ENCODE assay signal across 24 mouse cellular contexts in the genomic region with DNA sequence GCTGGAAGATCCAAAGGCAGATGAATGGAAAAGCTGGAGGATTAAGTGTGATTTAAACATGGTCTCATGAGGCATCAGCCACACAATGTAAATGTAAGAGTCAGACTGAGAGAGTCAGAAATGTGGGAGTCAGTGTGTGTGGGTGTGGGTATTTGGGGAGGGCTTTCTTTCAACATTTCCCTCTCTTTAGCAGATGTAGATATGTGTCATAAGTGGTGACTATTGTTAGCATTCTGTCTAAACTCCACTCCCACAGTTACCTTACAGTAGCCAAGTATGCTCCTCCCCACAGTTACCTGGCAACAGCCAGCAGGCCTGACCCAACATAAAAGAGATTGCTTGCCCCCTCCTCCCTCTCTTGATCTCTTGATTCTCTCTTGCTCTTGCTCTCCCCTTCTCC.
A peak's percentile ranks its signal among the peaks of the same experiment; 100 is the strongest.
DNase-seq lines count a peak whose midpoint lies in the region; ATAC-seq and TF ChIP-seq lines count a peak whose summit lies in the region.
"Had no signal": no experiment of that assay in that cellular context is flagged by ENCODE, and none has a peak within 500 bp of the region (broad histone marks: within the 10 kb centered on the region; RNA-seq: fewer than 3 reads in every experiment).

No protein-coding gene starts in this region.

- H3K4me1 ChIP-seq in neural tube, embryonic 11.5 days (ENCODE audit: control insufficient read depth, insufficient read depth, low read length), result no peaks in the 10 kb centered on the region
- H3K4me1 ChIP-seq in neural tube, embryonic 15.5 days, result no peaks in the 10 kb centered on the region
- H3K4me1 ChIP-seq in stomach, embryonic 14.5 days (ENCODE audit: control insufficient read depth, insufficient read depth, low read length), result no peaks in the 10 kb centered on the region
- no peaks in the 10 kb centered on the region for H3K4me1 ChIP-seq in stomach, postnatal 0 days (replicated peaks; ENCODE audit: control insufficient read depth, insufficient read depth)
- H3K4me1 ChIP-seq: embryonic facial prominence, embryonic 10.5 days; embryonic facial prominence, embryonic 13.5 days; forebrain, embryonic 12.5 days; forebrain, embryonic 15.5 days; hindbrain, embryonic 12.5 days; hindbrain, embryonic 15.5 days had no signal

- H3K27me3 ChIP-seq in neural tube, embryonic 11.5 days (ENCODE audit: control insufficient read depth, insufficient read depth, low read length), result no peaks in the 10 kb centered on the region
- no peaks in the 10 kb centered on the region for H3K27me3 ChIP-seq in neural tube, embryonic 15.5 days (replicated peaks)
- no peaks in the 10 kb centered on the region for H3K27me3 ChIP-seq in stomach, embryonic 14.5 days (ENCODE audit: control insufficient read depth, insufficient read depth, low read length)
- H3K27me3 ChIP-seq in stomach, postnatal 0 days (ENCODE audit: control insufficient read depth, insufficient read depth, low read length), result no peaks in the 10 kb centered on the region
- H3K27me3 ChIP-seq: embryonic facial prominence, embryonic 13.5 days; forebrain, embryonic 12.5 days; forebrain, embryonic 15.5 days; hindbrain, embryonic 12.5 days; hindbrain, embryonic 15.5 days had no signal

- no peak overlapping the region for H3K27ac ChIP-seq in neural tube, embryonic 11.5 days (ENCODE audit: low read depth, low read length)
- no peak overlapping the region for H3K27ac ChIP-seq in neural tube, embryonic 15.5 days (replicated peaks)
- no peak overlapping the region for H3K27ac ChIP-seq in stomach, embryonic 14.5 days (ENCODE audit: low read length)
- no peak overlapping the region for H3K27ac ChIP-seq in stomach, postnatal 0 days (replicated peaks)
- H3K27ac ChIP-seq: embryonic facial prominence, embryonic 10.5 days; embryonic facial prominence, embryonic 13.5 days; forebrain, embryonic 12.5 days; forebrain, embryonic 15.5 days; gastrocnemius, adult 2 months; hindbrain, embryonic 12.5 days; hindbrain, embryonic 15.5 days had no signal

- ATAC-seq in frontal cortex, adult (ENCODE audit: low TSS enrichment), result peak; percentile 96
- ATAC-seq in neural tube, embryonic 11.5 days (ENCODE audit: insufficient read depth, low FRiP score, low TSS enrichment), result 0 out of 2 replicates have a peak, but pooled peaks have one; percentile 20
- no peak for ATAC-seq in neural tube, embryonic 15.5 days (ENCODE audit: low FRiP score)
- peak; percentile 42; the same call in 1 of the 2 replicates for ATAC-seq in stomach, embryonic 14.5 days (ENCODE audit: insufficient number of reproducible peaks, insufficient read depth, low FRiP score, low read depth)
- no peak for ATAC-seq in stomach, postnatal 0 days (ENCODE audit: low FRiP score, low TSS enrichment)
- ATAC-seq: forebrain, embryonic 15.5 days had no signal

- no peaks in the 10 kb centered on the region for H3K36me3 ChIP-seq in neural tube, embryonic 11.5 days (ENCODE audit: control insufficient read depth, insufficient read depth, low read length)
- no peaks in the 10 kb centered on the region for H3K36me3 ChIP-seq in neural tube, embryonic 15.5 days
- no peaks in the 10 kb centered on the region for H3K36me3 ChIP-seq in stomach, embryonic 14.5 days (ENCODE audit: control insufficient read depth, insufficient read depth, low read length)
- no peaks in the 10 kb centered on the region for H3K36me3 ChIP-seq in stomach, postnatal 0 days (ENCODE audit: control insufficient read depth, insufficient read depth, low read length)
- H3K36me3 ChIP-seq: embryonic facial prominence, embryonic 10.5 days; embryonic facial prominence, embryonic 13.5 days; forebrain, embryonic 12.5 days; forebrain, embryonic 15.5 days; hindbrain, embryonic 12.5 days; hindbrain, embryonic 15.5 days had no signal

- TF ChIP-seq EP300 in stomach, postnatal 0 days (optimal IDR thresholded peaks at IDR 0.05), result no peak

- DNase-seq in frontal cortex, postnatal 14 days (ENCODE audit: low spot score in 2 of 2), result no peak
- DNase-seq in neural tube, embryonic 11.5 days (ENCODE audit: low spot score), result no peak
- no peak for DNase-seq in stomach, postnatal 0 days (ENCODE audit: low spot score)
- no peak for DNase-seq in natural killer cell, adult 2 months (ENCODE audit: low spot score in 2 of 2)
- DNase-seq: adrenal gland, postnatal 10 days; adrenal gland, postnatal 36 days; cerebellum, adult 11 months; cerebellum, adult 2 months; cerebellum, adult 9-11 months; cerebellum, postnatal 25 days; gastrocnemius, adult 2 months; gastrocnemius, postnatal 14 days; heart, adult 11 months had no signal

- no peak overlapping the region for H3K9ac ChIP-seq in neural tube, embryonic 11.5 days (ENCODE audit: low read length)
- H3K9ac ChIP-seq in neural tube, embryonic 15.5 days (replicated peaks), result no peak overlapping the region
- no peak overlapping the region for H3K9ac ChIP-seq in stomach, embryonic 14.5 days (replicated peaks; ENCODE audit: low read depth, low read length)
- H3K9ac ChIP-seq in stomach, postnatal 0 days (ENCODE audit: low read length), result no peak overlapping the region
- H3K9ac ChIP-seq: embryonic facial prominence, embryonic 13.5 days; forebrain, embryonic 12.5 days; forebrain, embryonic 15.5 days; hindbrain, embryonic 12.5 days; hindbrain, embryonic 15.5 days had no signal

- no peak overlapping the region for H3K4me2 ChIP-seq in neural tube, embryonic 11.5 days (ENCODE audit: low read depth)
- H3K4me2 ChIP-seq in neural tube, embryonic 15.5 days, result no peak overlapping the region
- no peak overlapping the region for H3K4me2 ChIP-seq in stomach, embryonic 14.5 days (replicated peaks; ENCODE audit: low read depth, low read length)
- no peak overlapping the region for H3K4me2 ChIP-seq in stomach, postnatal 0 days (replicated peaks; ENCODE audit: low read depth)
- H3K4me2 ChIP-seq: embryonic facial prominence, embryonic 13.5 days; forebrain, embryonic 12.5 days; forebrain, embryonic 15.5 days; heart, embryonic 11.5 days; hindbrain, embryonic 12.5 days; hindbrain, embryonic 15.5 days had no signal

- no peak for TF ChIP-seq CTCF in stomach, postnatal 0 days (IDR thresholded peaks at IDR 0.05; ENCODE audit: low read depth)

- H3K9me3 ChIP-seq in neural tube, embryonic 11.5 days (ENCODE audit: control insufficient read depth, low read length), result no peaks in the 10 kb centered on the region
- no peaks in the 10 kb centered on the region for H3K9me3 ChIP-seq in neural tube, embryonic 15.5 days (replicated peaks)
- no peaks in the 10 kb centered on the region for H3K9me3 ChIP-seq in stomach, embryonic 14.5 days (ENCODE audit: control insufficient read depth, low read depth, low read length)
- no peaks in the 10 kb centered on the region for H3K9me3 ChIP-seq in stomach, postnatal 0 days (ENCODE audit: control insufficient read depth, low read length)
- H3K9me3 ChIP-seq: embryonic facial prominence, embryonic 10.5 days; embryonic facial prominence, embryonic 13.5 days; forebrain, embryonic 12.5 days; forebrain, embryonic 15.5 days; hindbrain, embryonic 12.5 days; hindbrain, embryonic 15.5 days had no signal

- H3K4me3 ChIP-seq in neural tube, embryonic 11.5 days (ENCODE audit: low read depth, low read length), result no peak overlapping the region
- H3K4me3 ChIP-seq in neural tube, embryonic 15.5 days (replicated peaks), result no peak overlapping the region
- no peak overlapping the region for H3K4me3 ChIP-seq in stomach, embryonic 14.5 days (ENCODE audit: low read depth, low read length)
- no peak overlapping the region for H3K4me3 ChIP-seq in stomach, postnatal 0 days (ENCODE audit: low read depth, low read length)
- H3K4me3 ChIP-seq: embryonic facial prominence, embryonic 10.5 days; embryonic facial prominence, embryonic 13.5 days; erythroblast, embryonic 14.5 days; forebrain, embryonic 12.5 days; forebrain, embryonic 15.5 days; gastrocnemius, adult 2 months; hindbrain, embryonic 12.5 days; hindbrain, embryonic 15.5 days had no signal

Comparison
In these comparisons a context has a peak if more than half of its experiments do, and no peak if none do; other contexts are left out.
1. ATAC-seq: peak in frontal cortex, adult (single experiment), neural tube, embryonic 11.5 days (single experiment) and stomach, embryonic 14.5 days (single experiment); none in neural tube, embryonic 15.5 days (single experiment) and stomach, postnatal 0 days (single experiment).